Mouse (Mus musculus) G1E (cell line): ENCODE data around the gene Tal1. TPM values are rescaled to one million over a fixed set of nuclear protein-coding genes. Genes with fewer than 3 reads are reported as not detected.

Experiments
- ATAC-seq: 2 replicates; pipeline ENCODE4 v1.8.0; 2016; ENCODE audit warnings: mild to moderate bottlenecking; ENCODE audit not compliant: insufficient number of reproducible peaks, poor library complexity, low FRiP score, severe bottlenecking; ENCODE audit errors: extremely low read depth
- DNase-seq: peaks from one replicate; pipeline ENCODE4 v3.0.0; 2012; ENCODE audit warnings: low spot score
- H3K27me3 ChIP-seq: 2 replicates; pipeline ENCODE4 v1.6.1; 2012; ENCODE audit warnings: mild to moderate bottlenecking, low read length, inconsistent platforms; ENCODE audit not compliant: insufficient read depth
- H3K36me3 ChIP-seq: replicated peaks from 2 replicates; pipeline ENCODE3; 2012; ENCODE audit warnings: mild to moderate bottlenecking, inconsistent platforms
- H3K4me1 ChIP-seq: 2 replicates; pipeline ENCODE4 v1.6.1; 2012; ENCODE audit warnings: low read depth, low read length, inconsistent platforms, mixed read lengths; ENCODE audit not compliant: insufficient read depth
- H3K4me3 ChIP-seq: 2 replicates; pipeline ENCODE4 v1.5.1; 2012; ENCODE audit warnings: low read depth, mild to moderate bottlenecking, inconsistent platforms, low read length, moderate library complexity, mixed read lengths
- H3K9me3 ChIP-seq: replicated peaks from 2 replicates; pipeline ENCODE4 v1.6.1; 2012; ENCODE audit warnings: inconsistent platforms
- CTCF ChIP-seq: IDR thresholded peaks from 2 replicates; pipeline ENCODE4 v1.5.1; 2012; ENCODE audit warnings: low read depth, low read length, inconsistent platforms, mixed read lengths
- GATA1 ChIP-seq: IDR thresholded peaks from 2 replicates; pipeline ENCODE4 v1.6.1; 2012; ENCODE audit warnings: borderline replicate concordance, low read length, inconsistent platforms, mixed read lengths
- GATA2 ChIP-seq: IDR thresholded peaks from 2 replicates; pipeline ENCODE4 v1.6.1; 2012; ENCODE audit warnings: low read depth, low read length, inconsistent platforms, borderline replicate concordance
- POLR2AphosphoS5 ChIP-seq: IDR thresholded peaks from 2 replicates; pipeline ENCODE4 v1.6.1; 2012; ENCODE audit warnings: low read depth, low read length, inconsistent platforms; ENCODE audit not compliant: insufficient replicate concordance
- TAL1 ChIP-seq: conservative IDR thresholded peaks from 2 replicates; pipeline ENCODE4 v1.6.1; 2012; ENCODE audit warnings: low read depth, low read length, inconsistent platforms, mixed read lengths
- polyA plus RNA-seq: library from polyadenylated mRNA; stranded (reverse); fragments of >175 nt; gene quantifications from 2 replicates; pipeline ENCODE4 v1.2.3, GENCODE M21; 2012
- total RNA-seq, 2 experiments: library from RNA; stranded (forward) in 1 of 2; stranded (reverse) in 1 of 2; fragments of 200-1000 nt in 1 of 2; fragments of >200 nt in 1 of 2; fragmentation: Nextera tagmentation in 1 of 2; gene quantifications; 2 replicates each; pipeline ENCODE4 v1.2.3; 2014 to 2017

The Tal1 gene
- total and polyA plus RNA-seq, 3 experiments, result 155 to 239 (median 174) TPM

DNA sequence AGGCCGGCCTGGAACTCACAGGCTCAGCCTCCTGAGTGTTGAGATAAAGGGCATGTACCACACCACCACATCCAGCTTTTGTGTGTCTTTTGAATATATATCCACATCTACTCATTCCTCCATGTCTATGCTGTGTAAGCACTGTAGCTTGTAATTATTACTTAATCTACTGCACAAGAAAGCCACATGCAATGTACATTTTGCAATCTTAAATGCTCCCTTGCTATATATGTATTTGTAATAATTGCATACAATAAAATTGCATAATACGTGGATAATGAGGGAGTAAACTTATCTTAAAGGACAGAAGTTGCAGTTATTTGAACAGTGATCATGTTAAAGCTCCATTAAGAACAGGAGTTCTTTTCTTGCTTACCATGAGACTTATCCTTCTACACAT lies 64.9 kb downstream of the Tal1 start:
- DNase-seq (no peak), ATAC-seq (no peak)
- H3K4me1 ChIP-seq, result peaks cover 3% of the 10 kb centered on the region; the same call in 1 of the 2 replicates
- no peak for TF ChIP-seq GATA1
- TF ChIP-seq CTCF, result no peak
- no peak for TF ChIP-seq GATA2
- no peak for TF ChIP-seq POLR2AphosphoS5
- no peak for TF ChIP-seq TAL1
- no peaks in the 10 kb centered on the region for H3K9me3 ChIP-seq
- H3K36me3 ChIP-seq, result no peaks in the 10 kb centered on the region
- peaks cover 13% of the 10 kb centered on the region for H3K27me3 ChIP-seq
- no peak overlapping the region for H3K4me3 ChIP-seq

Other genes starting within 250 kb of the Tal1 start
- gene Gm12830, start 234.7 kb upstream of the Tal1 start, total RNA-seq (2014; fragmentation: Nextera tagmentation), result not detected in 2 replicates
- gene Gm12830, start 234.7 kb upstream of the Tal1 start, total RNA-seq (2017), result 0.05 and 0.06 TPM in 2 replicates
- not detected in 2 replicates for gene Gm12830, start 234.7 kb upstream of the Tal1 start, polyA plus RNA-seq
- gene Foxd2, start 147.6 kb upstream of the Tal1 start, total RNA-seq (2014; fragmentation: Nextera tagmentation), result 0.38 TPM in 1 of 2 replicates, not detected in the other
- gene Foxd2, start 147.6 kb upstream of the Tal1 start, total RNA-seq (2017), result 0.60 and 0.81 TPM in 2 replicates
- 2.1 and 3.4 TPM in 2 replicates for gene Foxd2, start 147.6 kb upstream of the Tal1 start, polyA plus RNA-seq
- not detected in 2 replicates for gene Foxe3, start 130.4 kb upstream of the Tal1 start, total RNA-seq (2014; fragmentation: Nextera tagmentation)
- gene Foxe3, start 130.4 kb upstream of the Tal1 start, total RNA-seq (2017), result not detected in 2 replicates
- not detected in 2 replicates for gene Foxe3, start 130.4 kb upstream of the Tal1 start, polyA plus RNA-seq
- 27.8 and 47.3 TPM in 2 replicates for gene Cmpk1, start 69.2 kb upstream of the Tal1 start, total RNA-seq (2014; fragmentation: Nextera tagmentation)
- gene Cmpk1, start 69.2 kb upstream of the Tal1 start, total RNA-seq (2017), result 104 and 132 TPM in 2 replicates
- gene Cmpk1, start 69.2 kb upstream of the Tal1 start, polyA plus RNA-seq, result 39.9 TPM in 2 replicates
- gene Stil, start 56.3 kb upstream of the Tal1 start, total RNA-seq (2014; fragmentation: Nextera tagmentation), result 93.1 and 94.3 TPM in 2 replicates
- gene Stil, start 56.3 kb upstream of the Tal1 start, total RNA-seq (2017), result 19.9 and 26.0 TPM in 2 replicates
- gene Stil, start 56.3 kb upstream of the Tal1 start, polyA plus RNA-seq, result 2.8 and 4.0 TPM in 2 replicates
- 2.4 and 3.0 TPM in 2 replicates for gene Pdzk1ip1, start 32.3 kb downstream of the Tal1 start, total RNA-seq (2014; fragmentation: Nextera tagmentation)
- 19.8 and 23.1 TPM in 2 replicates for gene Pdzk1ip1, start 32.3 kb downstream of the Tal1 start, total RNA-seq (2017)
- gene Pdzk1ip1, start 32.3 kb downstream of the Tal1 start, polyA plus RNA-seq, result 0.21 TPM in 1 of 2 replicates, not detected in the other
- 0.15 TPM in 1 of 2 replicates, not detected in the other for gene Cyp4x1, start 77.9 kb downstream of the Tal1 start, total RNA-seq (2014; fragmentation: Nextera tagmentation)
- gene Cyp4x1, start 77.9 kb downstream of the Tal1 start, total RNA-seq (2017), result 0.05 TPM in 1 of 2 replicates, not detected in the other
- gene Cyp4x1, start 77.9 kb downstream of the Tal1 start, polyA plus RNA-seq, result not detected in 2 replicates
- gene Cyp4a29, start 185.7 kb downstream of the Tal1 start, total RNA-seq (2014; fragmentation: Nextera tagmentation), result not detected in 2 replicates
- not detected in 2 replicates for gene Cyp4a29, start 185.7 kb downstream of the Tal1 start, total RNA-seq (2017)
- not detected in 2 replicates for gene Cyp4a29, start 185.7 kb downstream of the Tal1 start, polyA plus RNA-seq
- not detected in 2 replicates for gene Cyp4a12a, start 242.6 kb downstream of the Tal1 start, total RNA-seq (2014; fragmentation: Nextera tagmentation)
- 0.06 TPM in 1 of 2 replicates, not detected in the other for gene Cyp4a12a, start 242.6 kb downstream of the Tal1 start, total RNA-seq (2017)
- gene Cyp4a12a, start 242.6 kb downstream of the Tal1 start, polyA plus RNA-seq, result not detected in 2 replicates